Mouse (Mus musculus) layer of hippocampus, postnatal 10 days (tissue): ENCODE measurements around the gene Aff3. TPM values are rescaled to one million over a fixed set of nuclear protein-coding genes. Genes with fewer than 3 reads are reported as not detected.

Source experiments
- DNase-seq, 2 experiments: peaks; one replicate each; pipeline ENCODE4 v3.0.0; 2021; ENCODE audit warnings: low spot score in 2 of 2
- total RNA-seq, 2 experiments: library from RNA; stranded (reverse); gene quantifications; 2 replicates each; pipeline ENCODE4 v1.2.3; 2021

Aff3 gene
- total RNA-seq, 2 experiments from 2014 or later: 98.4 to 103 TPM

GRCm38 (mm10) chr1:38347346-38347745, 317.4 kb downstream of the Aff3 start:
- no peak for DNase-seq

DNA sequence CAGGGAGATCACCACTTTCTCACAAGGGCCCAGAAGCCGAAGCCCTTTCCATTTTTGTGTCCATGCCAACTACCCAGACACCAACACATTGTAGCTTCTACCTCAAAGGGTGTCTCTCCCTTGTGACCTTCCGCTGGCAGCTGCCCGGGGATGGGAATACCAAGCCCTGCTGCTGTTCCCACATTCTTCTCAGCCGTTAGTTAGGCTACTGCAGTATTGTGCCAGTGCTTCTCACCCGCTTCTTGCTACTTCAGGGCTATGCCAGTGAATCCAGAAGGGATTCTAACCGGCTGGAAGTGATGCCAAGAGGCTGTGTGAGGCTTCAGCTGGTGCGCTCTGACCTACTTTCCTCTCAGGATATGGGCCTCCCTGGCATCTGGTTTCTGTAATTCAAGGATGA, 330.5 kb downstream of the Aff3 start:
- DNase-seq: peak; percentile 30 to 46

- no peak for DNase-seq
Measured at GRCm38 (mm10) chr1:38332919-38333318, 331.8 kb downstream of the Aff3 start.

DNA sequence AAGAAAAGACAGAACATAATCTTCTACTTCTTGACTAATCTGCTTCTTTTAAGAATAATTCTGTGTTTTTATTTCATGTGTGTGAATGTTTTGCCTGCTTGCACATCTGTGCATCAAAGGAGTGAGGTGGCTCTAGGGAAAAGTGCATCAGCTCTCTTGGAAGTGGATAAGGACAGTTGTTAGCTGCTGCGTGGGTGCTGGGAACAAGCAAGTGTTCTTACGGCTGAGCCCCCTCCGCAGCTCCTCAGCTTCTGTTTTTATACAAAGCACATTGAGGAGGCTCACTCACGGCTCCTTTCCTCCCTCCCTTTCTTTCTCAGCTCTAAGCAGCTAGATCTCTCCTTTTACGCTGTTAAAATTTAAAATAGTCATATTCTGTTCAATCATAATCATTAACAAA, 340.5 kb downstream of the Aff3 start:
- no peak for DNase-seq

DNA sequence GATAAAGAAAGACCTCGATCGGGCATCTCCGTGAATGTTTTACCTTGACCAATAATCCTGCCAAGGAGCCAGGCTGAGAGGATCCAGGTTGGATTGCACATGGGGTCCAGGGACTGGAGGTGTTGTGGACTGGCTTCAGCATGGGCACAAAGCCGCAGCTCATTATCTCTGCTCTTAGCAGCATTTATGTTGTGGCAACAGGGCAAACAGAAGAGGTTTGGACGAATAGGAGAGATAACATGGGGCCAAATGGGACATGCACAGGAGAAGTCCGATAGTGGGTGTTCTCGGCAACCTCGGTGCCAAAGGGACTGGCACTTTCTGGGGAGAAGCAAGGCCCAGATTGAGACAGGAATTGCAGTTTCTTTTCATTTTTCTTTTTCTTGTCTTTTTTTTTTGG, 342.9 kb downstream of the Aff3 start:
- DNase-seq: no peak

GRCm38 (mm10) chr1:38320971-38321305, 343.8 kb downstream of the Aff3 start:
- DNase-seq: no peak

GRCm38 (mm10) chr1:38320126-38320970, 344.4 kb downstream of the Aff3 start:
- no peak for DNase-seq

DNA sequence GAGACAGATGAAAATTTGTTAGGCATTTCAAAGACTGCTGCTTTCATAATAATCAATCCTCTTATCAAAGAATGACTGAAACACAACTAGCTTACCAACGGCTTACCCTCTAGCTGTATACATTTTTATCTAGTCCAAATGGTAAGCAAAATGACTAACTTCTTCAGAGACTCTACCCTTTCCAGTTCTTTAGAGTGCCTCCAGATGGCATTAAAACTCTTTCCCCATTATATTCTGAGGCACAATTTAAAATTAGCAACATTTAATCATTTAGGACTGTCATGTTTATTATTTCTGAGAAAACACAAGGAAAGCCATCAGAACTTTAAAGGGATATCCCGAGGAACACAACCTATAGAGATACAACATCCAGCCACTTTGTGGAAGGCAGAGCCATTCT, 346.1 kb downstream of the Aff3 start:
- DNase-seq: no peak

DNA sequence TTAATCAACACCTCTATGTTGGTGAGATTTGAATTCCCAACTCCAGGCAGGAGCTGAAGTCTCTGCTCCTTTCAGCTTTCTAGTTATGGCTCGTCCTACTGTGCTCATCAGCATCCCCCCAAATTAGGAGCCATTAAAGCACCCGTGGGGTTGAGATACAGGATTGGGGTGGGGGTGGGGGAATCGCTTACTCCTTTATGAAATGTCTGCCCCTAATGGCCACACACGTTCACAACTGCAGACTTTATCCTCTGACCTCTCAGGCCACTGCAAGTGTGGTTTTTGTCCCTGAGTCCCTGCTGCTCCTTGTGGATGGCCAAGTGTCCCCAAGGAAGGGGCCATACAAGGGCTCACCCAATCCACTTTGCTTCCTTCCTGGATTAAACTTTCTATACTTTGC, 348.8 kb downstream of the Aff3 start:
- DNase-seq: no peak

GRCm38 (mm10) chr1:38310496-38310895, 354.3 kb downstream of the Aff3 start:
- DNase-seq: no peak

DNA sequence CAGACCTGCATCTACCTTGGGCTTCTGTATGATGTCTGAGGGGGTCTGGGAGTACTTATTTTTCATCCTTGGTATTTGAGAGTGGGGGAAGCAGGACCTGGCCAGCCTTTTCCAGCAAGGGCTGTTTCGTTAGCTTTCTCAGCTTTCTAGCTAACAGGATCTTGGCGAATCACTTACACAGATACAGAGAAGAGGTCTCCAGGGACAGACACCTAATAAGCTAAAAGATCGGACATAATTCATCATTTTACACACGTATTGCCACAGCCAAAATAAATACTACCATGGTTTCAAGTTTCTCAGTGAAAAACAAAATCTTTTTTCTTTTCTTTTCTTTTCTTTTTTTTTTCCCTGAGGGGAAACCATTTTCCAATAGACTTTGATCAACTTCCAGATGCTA, 354.7 kb downstream of the Aff3 start:
- no peak for DNase-seq

GRCm38 (mm10) chr1:38309341-38309740, 355.4 kb downstream of the Aff3 start:
- no peak for DNase-seq

DNA sequence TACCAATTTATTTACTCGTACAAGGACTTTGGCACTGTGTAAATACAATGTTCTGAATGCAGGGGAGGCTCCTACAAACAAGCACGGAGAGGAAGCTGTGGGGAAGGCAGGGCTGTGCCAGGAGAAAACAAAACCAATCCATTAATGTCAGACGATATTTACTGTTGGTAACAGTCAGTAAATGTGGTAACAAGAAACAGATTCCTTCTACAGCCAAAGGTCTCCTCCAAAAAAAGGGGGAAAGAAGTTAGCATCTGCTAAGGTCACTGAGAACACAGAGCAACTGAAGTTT, 356.1 kb downstream of the Aff3 start:
- no peak for DNase-seq

DNA sequence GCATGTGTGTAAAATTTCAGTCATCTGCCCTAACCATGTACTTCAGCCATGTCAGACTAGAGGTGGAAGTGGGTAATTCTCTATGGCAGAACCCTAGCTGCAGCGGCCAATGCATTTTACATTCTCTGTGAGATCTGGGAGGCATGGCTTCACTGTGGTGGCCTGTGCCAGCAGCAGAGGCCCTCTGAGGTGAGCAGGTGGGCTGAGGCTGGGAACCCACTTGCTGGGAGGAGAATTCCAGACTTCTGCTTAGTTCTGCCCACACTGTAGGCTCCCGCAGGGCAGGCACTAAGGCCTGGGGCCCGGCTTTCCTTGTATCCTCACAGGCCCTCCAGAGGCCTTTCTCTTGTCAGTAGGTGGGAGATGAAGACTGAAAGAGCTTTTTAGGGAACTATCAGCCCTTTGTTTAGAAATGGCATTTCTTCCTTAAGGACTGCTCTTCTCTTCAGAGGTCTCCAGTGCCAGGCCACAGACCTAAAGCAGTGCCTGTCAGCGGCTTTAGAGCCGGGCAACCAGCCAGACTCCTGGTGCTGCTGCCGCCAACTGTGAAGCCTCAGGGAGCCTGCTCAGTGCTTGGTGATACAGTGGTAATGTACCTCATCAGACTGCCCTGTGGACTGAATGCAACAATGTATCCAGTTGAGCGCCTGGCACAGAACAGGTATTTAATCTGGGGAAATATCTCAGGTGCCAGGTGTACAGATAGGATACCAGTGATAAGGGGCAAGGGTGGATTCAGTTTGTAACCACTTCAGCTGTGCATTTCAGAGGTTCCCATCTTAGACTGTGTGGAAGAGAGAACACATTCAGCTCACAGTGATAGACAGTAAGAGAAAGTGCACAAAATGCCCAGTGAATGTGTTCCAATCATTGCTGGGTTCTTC, 356.7 kb downstream of the Aff3 start:
- DNase-seq: peak; percentile 49 to 67

DNA sequence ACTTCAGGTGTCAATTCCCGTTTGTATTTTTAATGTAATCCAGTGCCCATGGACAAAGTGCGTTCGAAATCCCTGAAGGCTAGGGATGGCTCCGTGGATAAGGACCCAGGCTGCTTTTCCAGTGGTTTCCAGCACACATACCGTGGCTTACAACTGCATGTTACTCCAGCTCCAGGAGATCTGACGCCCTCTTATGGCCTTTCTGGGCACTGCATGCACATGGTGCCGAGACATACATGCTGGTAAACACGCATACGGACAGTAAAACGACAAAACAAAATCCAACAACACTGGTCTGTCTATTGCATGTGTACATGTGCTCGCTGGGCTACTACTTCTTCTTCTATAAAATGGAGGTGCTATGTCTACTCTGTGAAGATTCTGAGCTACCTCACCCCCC, 357.5 kb downstream of the Aff3 start:
- DNase-seq: no peak

GRCm38 (mm10) chr1:38306146-38306545, 358.6 kb downstream of the Aff3 start:
- no peak for DNase-seq

DNA sequence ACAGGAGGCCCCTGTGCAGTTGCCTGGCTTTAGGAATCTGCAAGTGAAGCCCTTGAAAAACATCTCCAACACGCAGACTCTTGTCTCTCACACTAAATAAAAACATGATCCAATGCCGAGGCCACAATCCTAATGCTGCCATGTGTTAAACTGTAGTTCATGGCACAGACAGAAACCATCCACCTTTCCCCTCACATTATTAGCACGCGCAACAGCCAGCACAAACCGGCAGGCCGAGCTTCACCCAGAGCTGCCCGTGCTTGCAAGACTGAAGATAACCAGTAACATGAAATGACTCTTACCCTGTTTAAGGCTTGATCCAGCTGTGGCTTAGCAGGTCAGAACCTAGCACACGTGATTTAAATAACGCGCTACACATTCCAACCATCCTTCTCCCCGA, 360.4 kb downstream of the Aff3 start:
- DNase-seq: no peak

- DNase-seq: no peak
Measured at GRCm38 (mm10) chr1:38298291-38298690, 366.5 kb downstream of the Aff3 start.

DNA sequence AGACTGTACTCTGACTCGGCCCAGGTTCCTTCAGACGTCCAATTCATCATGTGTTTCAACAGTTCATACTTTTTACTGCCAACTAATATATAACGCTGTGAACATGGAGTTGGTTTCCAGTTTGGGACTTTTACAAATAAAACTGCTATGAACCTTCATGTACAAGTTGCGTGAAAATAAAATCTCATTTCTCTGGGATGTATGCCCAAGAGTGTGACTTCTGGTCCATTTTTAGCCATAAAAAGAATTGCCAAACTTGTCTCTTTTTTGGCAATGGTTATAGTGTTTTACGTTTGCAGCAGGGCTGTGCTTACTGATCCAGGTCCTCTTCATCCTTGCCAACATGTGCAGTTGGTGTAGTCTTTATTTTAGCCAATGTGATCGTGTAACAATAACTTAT, 369.8 kb downstream of the Aff3 start:
- DNase-seq: no peak

DNA sequence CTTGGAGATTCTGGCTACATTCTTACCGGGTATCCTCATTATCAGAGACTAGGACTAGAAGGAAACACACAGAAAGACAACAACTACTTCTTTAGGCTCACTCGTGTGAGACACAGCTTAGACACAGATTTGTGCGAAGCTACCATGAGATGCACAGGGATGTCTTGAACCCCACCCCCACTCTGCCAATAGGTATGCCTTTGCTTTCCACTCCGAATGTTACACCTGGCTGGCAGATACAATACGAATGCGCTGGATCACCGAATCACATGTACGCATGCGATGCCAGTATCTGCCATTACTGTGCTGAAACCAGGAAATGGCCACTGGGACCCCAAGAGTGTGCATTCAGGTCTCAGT, 370.4 kb downstream of the Aff3 start:
- no peak for DNase-seq

- DNase-seq: no peak
Measured at GRCm38 (mm10) chr1:38293671-38294335, 371.0 kb downstream of the Aff3 start.

GRCm38 (mm10) chr1:38292851-38293250, 371.9 kb downstream of the Aff3 start:
- no peak for DNase-seq
